Mouse (Mus musculus) heart, postnatal 10 days (tissue): ENCODE results near the gene Gm20683. TPM values are rescaled to one million over a fixed set of nuclear protein-coding genes. Genes with fewer than 3 reads are reported as not detected.
A peak's percentile ranks its signal among the peaks of the same experiment; 100 is the strongest.

Source experiments
- DNase-seq, 2 experiments: peaks; one replicate each; pipeline ENCODE4 v3.0.0; 2021
- intact Hi-C: fragments of 180-260 bp; cut with DNase I; formaldehyde crosslinking; loops from one replicate; pipeline ENCODE4 v1.15.1; 2025
- total RNA-seq, 2 experiments: library from RNA; stranded (reverse); gene quantifications; 2 replicates each; pipeline ENCODE4 v1.2.3; 2021

The Gm20683 gene
- 1 to 10 TPM; 4.2 to 4.7 TPM for total RNA-seq

GRCm38 (mm10) chr17:25841117-25841880, at the start of gene Gm20683:
Gm20683 (minus strand) TSS chr17:25841763.
- intact Hi-C loops: no loop called here

GRCm38 (mm10) chr17:25888837-25889236, 47.3 kb upstream of the Gm20683 start:
- DNase-seq: no peak
- intact Hi-C loops: no loop called here

More at GRCm38 (mm10) chr17:25841117-25841880, at the start of gene Gm20683:
- no peak for DNase-seq

GRCm38 (mm10) chr17:25887467-25887866, 45.9 kb upstream of the Gm20683 start:
- intact Hi-C loops: no loop called here
- DNase-seq: no peak

- DNase-seq: no peak
- intact Hi-C loops: no loop called here
These were observed 45.2 kb upstream of the Gm20683 start for GRCm38 (mm10) chr17:25886806-25887205.

- intact Hi-C loops: no loop called here
- DNase-seq: no peak
These were observed 44.1 kb upstream of the Gm20683 start for GRCm38 (mm10) chr17:25885636-25886035.

GRCm38 (mm10) chr17:25883824-25884223, 42.3 kb upstream of the Gm20683 start:
- intact Hi-C loops: no loop called here
- no peak for DNase-seq

- no peak for DNase-seq
- intact Hi-C loops: no loop called here
These were observed 41.7 kb upstream of the Gm20683 start for GRCm38 (mm10) chr17:25883268-25883667.

- intact Hi-C loops: no loop called here
- no peak for DNase-seq
These were observed 40.7 kb upstream of the Gm20683 start for GRCm38 (mm10) chr17:25882306-25882705.

GRCm38 (mm10) chr17:25881691-25882090, 40.1 kb upstream of the Gm20683 start:
- intact Hi-C loops: no loop called here
- DNase-seq: no peak

GRCm38 (mm10) chr17:25880913-25881641, 39.5 kb upstream of the Gm20683 start:
- no peak for DNase-seq
- intact Hi-C loops: no loop called here

- intact Hi-C loops: no loop called here
- no peak for DNase-seq
These were observed 38.8 kb upstream of the Gm20683 start, which contains the start of gene Wfikkn1 for GRCm38 (mm10) chr17:25880196-25880910. Wfikkn1 (minus strand) TSS chr17:25880858.

- DNase-seq: no peak
- intact Hi-C loops: no loop called here
These were observed 38.2 kb upstream of the Gm20683 start for GRCm38 (mm10) chr17:25879750-25880149.

- intact Hi-C loops: no loop called here
These were observed 37.7 kb upstream of the Gm20683 start for GRCm38 (mm10) chr17:25879261-25879660.

GRCm38 (mm10) chr17:25878611-25879180, 37.1 kb upstream of the Gm20683 start:
- intact Hi-C loops: no loop called here
- no peak for DNase-seq

More at GRCm38 (mm10) chr17:25879261-25879660, 37.7 kb upstream of the Gm20683 start:
- DNase-seq: no peak

GRCm38 (mm10) chr17:25877741-25878610, 36.4 kb upstream of the Gm20683 start:
- DNase-seq: no peak
- intact Hi-C loops: no loop called here

- DNase-seq: no peak
- intact Hi-C loops: no loop called here
These were observed 35.5 kb upstream of the Gm20683 start for GRCm38 (mm10) chr17:25877025-25877424.

GRCm38 (mm10) chr17:25876347-25876915, 34.9 kb upstream of the Gm20683 start:
- no peak for DNase-seq
- intact Hi-C loops: no loop called here

GRCm38 (mm10) chr17:25875171-25876136, 33.9 kb upstream of the Gm20683 start:
- intact Hi-C loops: loop anchor here (2.0 kb wide), 1 partner anchor 43 kb away; the partner anchor contains the start of gene Rab40c
- peak; percentile 91 to 92 for DNase-seq
